Mouse (Mus musculus): ENCODE measurements around the gene Trim63. TPM values are rescaled to one million over a fixed set of nuclear protein-coding genes. Genes with fewer than 3 reads are reported as not detected.
A peak's percentile ranks its signal among the peaks of the same experiment; 100 is the strongest.
"Not testable (repeated sequence)": the region's sequence is repeated elsewhere in the genome, so short reads cannot be mapped to it uniquely, and the experiment has no call there.

The Trim63 gene
- not detected for total RNA-seq (2021)

DNA sequence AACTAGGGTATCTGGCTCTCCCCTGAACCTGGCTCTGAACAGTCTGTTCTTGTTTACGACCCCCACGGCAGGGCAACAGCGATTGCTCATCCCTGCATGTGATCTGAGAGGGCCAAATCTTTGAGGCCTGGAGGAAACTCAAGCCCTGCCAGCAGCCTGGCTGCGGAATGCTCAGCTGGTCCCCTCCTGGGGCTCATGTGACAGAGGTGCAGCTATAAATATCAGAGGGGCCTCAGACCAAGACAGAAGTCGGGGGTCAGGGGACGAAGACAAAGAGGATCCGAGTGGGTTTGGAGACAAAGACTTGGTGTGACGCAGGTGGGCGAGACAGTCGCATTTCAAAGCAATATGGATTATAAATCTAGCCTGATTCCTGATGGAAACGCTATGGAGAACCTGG is at the start of gene Trim63:
Gene Trim63, plus strand, starts transcription at position 245 of the 400 bp plus-strand sequence.
- DNase-seq (ENCODE audit: extremely low spot score in 1 of 2, low spot score in 1 of 2): no peak

DNA sequence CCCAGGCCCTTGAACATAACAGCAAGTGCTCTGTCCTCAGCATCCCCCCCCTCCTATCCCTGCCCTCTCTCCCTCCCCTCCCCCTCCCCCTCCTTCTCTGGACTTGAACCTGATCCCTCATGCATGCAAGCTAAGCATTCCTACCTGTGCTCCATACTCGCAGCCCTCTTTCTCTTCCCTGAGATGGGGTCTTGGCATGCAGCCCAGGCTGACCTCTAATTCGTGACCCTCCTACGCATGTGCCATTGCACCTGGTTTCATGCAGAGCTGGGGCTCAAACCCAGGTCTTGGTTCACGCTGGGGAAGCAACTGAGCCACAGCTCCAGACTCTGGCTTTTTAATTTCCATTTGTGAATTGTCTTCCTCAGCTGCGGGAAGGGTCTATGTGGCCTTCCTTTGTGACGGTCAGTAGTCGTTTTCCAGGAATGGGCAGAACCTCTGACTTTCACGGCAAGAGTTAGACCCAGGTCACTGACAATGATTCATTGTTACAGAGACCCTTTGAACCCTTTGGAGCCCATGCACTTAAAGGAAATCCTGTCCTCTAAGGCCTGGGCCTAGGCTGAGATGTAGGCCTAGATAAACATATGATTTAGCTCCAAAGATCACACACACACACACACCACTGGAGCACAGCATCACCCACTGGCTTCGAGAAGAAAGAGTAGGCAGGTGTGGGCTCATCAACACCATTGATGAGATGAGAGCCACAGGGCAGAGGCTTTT is 48.9 kb upstream of the Trim63 start:
- no peak for DNase-seq (ENCODE audit: extremely low spot score in 1 of 2, low spot score in 1 of 2)

- DNase-seq (ENCODE audit: extremely low spot score in 1 of 2, low spot score in 1 of 2): no peak
Measured at GRCm38 (mm10) chr4:134268102-134268655, 46.7 kb upstream of the Trim63 start.

- DNase-seq (ENCODE audit: extremely low spot score in 1 of 2, low spot score in 1 of 2): not testable (repeated sequence)
Measured at GRCm38 (mm10) chr4:134269622-134270021, 45.3 kb upstream of the Trim63 start.

GRCm38 (mm10) chr4:134271979-134272378 is 42.9 kb upstream of the Trim63 start:
- no peak for DNase-seq (ENCODE audit: extremely low spot score in 1 of 2, low spot score in 1 of 2)

DNA sequence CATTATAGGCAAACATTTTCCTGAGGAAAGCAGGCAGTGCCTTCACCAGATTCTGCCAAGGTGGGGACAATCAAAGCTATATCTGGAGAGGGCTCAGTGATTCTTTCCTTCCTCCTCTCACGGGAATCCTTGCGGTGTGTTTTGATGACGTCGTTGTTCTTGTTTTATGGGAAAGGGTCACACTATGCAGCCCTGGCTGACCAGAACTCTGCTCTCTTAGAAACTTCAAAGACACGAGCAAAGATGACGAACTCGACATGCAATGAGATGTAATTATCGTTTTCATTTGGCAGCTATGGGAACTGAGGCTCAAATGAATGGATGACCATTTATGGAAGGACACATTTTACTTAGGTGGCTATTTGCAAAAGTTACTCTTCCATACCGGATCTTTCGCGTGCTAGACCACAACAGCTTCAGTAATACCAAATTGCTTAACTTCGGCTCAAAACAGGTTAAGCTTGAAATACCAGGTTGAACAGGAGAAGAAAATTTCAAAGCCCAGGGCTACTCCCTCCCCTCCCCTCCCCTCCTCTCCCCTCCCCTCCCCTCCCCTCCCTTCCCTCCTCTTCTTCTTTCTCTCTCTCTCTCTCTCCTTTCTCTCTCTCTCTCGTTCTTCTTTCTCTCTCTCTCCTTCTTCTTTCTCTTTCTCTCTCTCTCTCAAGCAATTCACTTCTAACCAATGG is 42.0 kb upstream of the Trim63 start:
- DNase-seq (ENCODE audit: extremely low spot score in 1 of 2, low spot score in 1 of 2): no peak

GRCm38 (mm10) chr4:134273417-134274345 is 41.2 kb upstream of the Trim63 start:
- DNase-seq (ENCODE audit: extremely low spot score in 1 of 2, low spot score in 1 of 2): no peak

DNA sequence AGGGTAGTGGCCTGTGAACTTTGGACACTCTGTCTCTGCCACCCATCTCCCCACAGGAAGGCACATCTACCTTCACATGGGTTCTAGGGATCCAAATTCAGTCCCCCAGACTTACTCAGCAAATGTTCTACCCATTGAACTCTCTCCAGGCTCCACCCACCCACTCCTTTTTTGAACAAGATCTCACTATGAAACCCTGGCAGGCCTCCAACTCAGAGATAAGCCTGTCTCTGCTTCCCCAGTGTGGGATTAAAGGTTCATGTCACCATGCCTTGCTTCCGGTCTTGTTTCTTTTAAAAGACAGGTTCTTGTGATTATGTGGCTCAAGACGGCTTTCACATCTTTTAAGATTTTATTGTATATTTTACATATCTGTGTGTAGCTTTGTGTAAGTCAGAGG is 30.0 kb upstream of the Trim63 start:
- no peak for DNase-seq (ENCODE audit: extremely low spot score in 1 of 2, low spot score in 1 of 2)

- DNase-seq (ENCODE audit: extremely low spot score in 1 of 2, low spot score in 1 of 2): no peak
Measured at GRCm38 (mm10) chr4:134286226-134287167, 28.4 kb upstream of the Trim63 start.

- peak; percentile 97 to 99 for DNase-seq (ENCODE audit: extremely low spot score in 1 of 2, low spot score in 1 of 2)
Measured at GRCm38 (mm10) chr4:134287168-134287564, 27.8 kb upstream of the Trim63 start.

DNA sequence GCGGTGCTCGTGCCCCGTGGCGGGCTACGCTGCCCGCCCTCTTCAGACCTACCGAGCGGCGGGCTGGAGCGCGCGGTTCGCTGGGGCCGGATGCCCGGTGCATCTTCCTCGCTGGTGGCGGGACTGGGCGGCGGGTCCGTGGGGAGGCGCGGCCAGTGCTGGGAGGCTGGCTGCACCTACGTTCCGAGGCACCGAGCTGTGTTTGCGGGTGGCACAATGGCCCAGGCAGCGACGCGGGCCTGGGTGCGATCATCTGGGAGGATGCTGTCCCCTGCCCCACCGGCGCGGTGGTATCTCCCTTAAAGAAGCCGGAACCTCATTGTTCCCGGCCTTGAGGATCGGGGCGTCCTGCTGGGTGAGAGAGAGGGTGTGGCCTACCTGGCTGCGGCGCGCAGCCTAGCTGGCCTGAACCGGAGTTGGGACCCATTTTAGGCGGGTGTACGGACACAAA is 27.3 kb upstream of the Trim63 start, which contains the start of gene Pdik1l:
Gene Pdik1l, minus strand, starts transcription at position 321 of the 451 bp plus-strand sequence.
- peak in 1 of 2 experiments; percentile 60 for DNase-seq (ENCODE audit: extremely low spot score in 1 of 2, low spot score in 1 of 2)

DNA sequence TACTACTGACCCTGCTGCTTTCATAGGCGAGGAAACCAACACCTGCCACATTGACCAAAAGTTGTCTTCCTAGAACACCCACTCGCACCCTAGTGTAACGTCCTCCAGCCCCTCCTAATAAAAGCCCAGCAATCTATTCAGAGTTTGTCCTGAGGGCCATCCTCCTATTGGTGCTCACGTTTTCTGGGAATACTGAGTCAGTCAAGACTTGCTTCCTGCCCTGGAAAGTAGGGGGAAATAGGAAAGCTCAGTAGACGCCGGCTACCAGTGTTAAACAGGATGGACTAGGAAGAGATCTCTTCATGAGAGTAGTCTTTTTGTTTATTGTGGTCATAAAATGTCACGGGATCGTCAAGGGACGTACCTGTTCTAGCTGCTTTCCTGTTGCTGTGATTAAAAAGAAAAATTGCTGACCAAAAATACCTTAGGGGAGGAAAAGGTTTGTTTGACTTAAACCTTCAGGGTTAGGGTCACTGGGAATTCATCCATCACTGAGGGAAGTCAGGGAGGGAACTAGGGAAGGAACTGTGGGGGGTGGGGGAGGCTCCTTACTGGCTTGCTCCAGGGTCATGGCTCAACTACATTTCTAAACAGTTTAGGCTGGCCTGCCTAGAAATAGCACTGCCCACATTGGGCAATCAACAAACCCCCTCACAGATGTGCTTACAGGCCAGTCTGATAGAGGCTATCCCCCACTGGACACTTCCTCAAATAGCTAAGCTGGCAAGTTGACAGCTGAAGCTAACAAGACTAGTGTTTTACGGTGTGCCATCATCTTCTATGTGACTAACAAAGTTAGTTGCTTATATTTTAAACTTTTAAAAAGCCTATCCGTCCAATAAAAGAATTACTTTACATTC is 26.3 kb upstream of the Trim63 start:
- DNase-seq (ENCODE audit: extremely low spot score in 1 of 2, low spot score in 1 of 2): no peak

GRCm38 (mm10) chr4:134292067-134292466 is 22.9 kb upstream of the Trim63 start:
- DNase-seq (ENCODE audit: extremely low spot score in 1 of 2, low spot score in 1 of 2): peak; percentile 68 to 86

- DNase-seq (ENCODE audit: extremely low spot score in 1 of 2, low spot score in 1 of 2): no peak
Measured at GRCm38 (mm10) chr4:134293061-134293691, 21.7 kb upstream of the Trim63 start.

DNA sequence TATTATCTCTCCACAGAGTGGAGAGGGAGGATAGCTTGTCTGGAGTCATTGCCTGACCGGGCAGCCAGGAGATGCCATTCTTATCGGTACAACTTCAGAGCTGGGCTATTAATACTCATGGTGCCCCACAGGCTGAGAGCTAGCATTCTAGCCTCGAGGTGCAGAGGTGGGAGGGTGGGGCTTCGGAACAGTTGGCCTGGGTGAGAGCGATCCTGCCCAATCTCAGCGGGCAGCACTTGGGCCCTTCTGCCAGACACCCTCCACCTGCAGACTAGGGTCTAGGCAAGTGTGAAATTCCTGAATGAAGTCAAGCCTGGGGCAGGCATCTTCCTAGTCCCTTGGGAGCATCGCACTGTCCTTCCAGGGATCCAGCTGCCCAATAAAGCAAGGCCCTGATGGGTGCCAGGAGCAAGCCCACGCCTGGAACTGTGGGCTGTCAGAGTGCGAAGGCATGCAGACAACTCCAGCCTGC is 21.2 kb upstream of the Trim63 start:
- DNase-seq (ENCODE audit: extremely low spot score in 1 of 2, low spot score in 1 of 2): no peak

DNA sequence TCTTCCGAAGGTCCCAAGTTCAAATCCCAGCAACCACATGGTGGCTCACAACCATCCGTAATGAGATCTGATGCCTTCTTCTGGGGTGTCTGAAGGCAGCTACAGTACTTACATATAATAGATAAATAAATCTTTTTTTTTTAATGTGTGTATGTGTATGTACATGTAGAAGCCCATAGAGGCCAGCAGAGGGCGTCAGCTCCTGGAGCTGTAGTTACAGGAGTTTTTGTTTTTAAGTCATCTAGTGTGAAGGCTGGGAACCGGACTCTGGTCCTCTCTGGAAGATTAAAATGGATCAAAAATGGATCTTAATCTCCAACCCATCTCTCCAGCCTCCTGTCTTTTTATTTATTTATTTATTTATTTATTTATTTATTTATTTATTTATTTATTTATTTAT is 18.8 kb upstream of the Trim63 start:
- not testable (repeated sequence) for DNase-seq (ENCODE audit: extremely low spot score in 1 of 2, low spot score in 1 of 2)

- DNase-seq (ENCODE audit: extremely low spot score in 1 of 2, low spot score in 1 of 2): no peak
Measured at GRCm38 (mm10) chr4:134296523-134296922, 18.4 kb upstream of the Trim63 start.

GRCm38 (mm10) chr4:134297369-134297768 is 17.6 kb upstream of the Trim63 start:
- DNase-seq (ENCODE audit: extremely low spot score in 1 of 2, low spot score in 1 of 2): no peak

Measured in layer of hippocampus, postnatal 25 days (tissue).